In the genomic region with DNA sequence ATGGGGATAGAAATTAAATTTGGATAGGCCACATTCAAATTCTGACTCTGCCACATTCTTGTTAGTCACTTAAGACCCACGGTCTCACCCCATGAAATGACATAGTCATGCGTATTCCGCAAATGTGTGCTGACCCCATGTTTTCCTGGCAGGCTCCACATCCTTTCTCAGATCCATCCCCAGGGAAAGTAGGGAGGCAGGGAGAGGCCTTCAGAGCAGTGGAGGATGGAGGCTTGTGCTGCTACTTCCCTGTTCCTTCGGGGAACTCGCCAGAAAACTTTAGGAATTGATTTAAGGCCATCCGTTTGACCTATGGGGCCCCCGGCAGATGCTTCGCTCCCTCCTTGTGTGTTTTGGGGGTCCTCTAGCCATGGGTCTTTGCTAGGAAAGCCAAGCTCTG, we compare ENCODE assay signal across 19 mouse cellular contexts. TPM values are rescaled to one million over a fixed set of nuclear protein-coding genes. Genes with fewer than 3 reads are reported as not detected.
DNase-seq lines count a peak whose midpoint lies in the region; ATAC-seq and TF ChIP-seq lines count a peak whose summit lies in the region.
"Had no signal": no experiment of that assay in that cellular context is flagged by ENCODE, and none has a peak within 500 bp of the region (broad histone marks: within the 10 kb centered on the region; RNA-seq: fewer than 3 reads in every experiment).

No protein-coding gene starts in this region.

- peak overlapping the region; percentile 73; the same call in 1 of the 2 replicates for H3K4me2 ChIP-seq in forebrain, embryonic 14.5 days (ENCODE audit: low read length)
- H3K4me2 ChIP-seq in forebrain, embryonic 11.5 days (ENCODE audit: low read depth, low read length, severe bottlenecking) = no peak overlapping the region
- no peak overlapping the region for H3K4me2 ChIP-seq in kidney, postnatal 0 days (ENCODE audit: low read length)

- no peak for TF ChIP-seq POLR2A in olfactory bulb, adult 2 months (IDR thresholded peaks at IDR 0.05; ENCODE audit: insufficient read depth, low read depth, low read length)
- no peak for TF ChIP-seq POLR2A in cerebellum, adult 2 months (IDR thresholded peaks at IDR 0.05; ENCODE audit: borderline replicate concordance, insufficient read depth, low read length)

- no peaks in the 10 kb centered on the region for H3K9me3 ChIP-seq in forebrain, embryonic 14.5 days (replicated peaks; ENCODE audit: control insufficient read depth, low read length)
- no peaks in the 10 kb centered on the region for H3K9me3 ChIP-seq in forebrain, embryonic 11.5 days (ENCODE audit: control insufficient read depth, low read length)
- no peaks in the 10 kb centered on the region for H3K9me3 ChIP-seq in kidney, postnatal 0 days (replicated peaks; ENCODE audit: low read length)
- H3K9me3 ChIP-seq: limb, embryonic 13.5 days had no signal

- no peak overlapping the region for H3K9ac ChIP-seq in forebrain, embryonic 14.5 days (ENCODE audit: low read length)
- H3K9ac ChIP-seq in forebrain, embryonic 11.5 days (ENCODE audit: low read length) = no peak overlapping the region
- no peak overlapping the region for H3K9ac ChIP-seq in kidney, postnatal 0 days (ENCODE audit: low read depth, low read length)
- H3K9ac ChIP-seq: limb, embryonic 13.5 days; liver, postnatal 0 days had no signal

- no peak for TF ChIP-seq CTCF in layer of hippocampus, adult 2 months (conservative IDR thresholded peaks at IDR 0.05)
- TF ChIP-seq CTCF in kidney, postnatal 0 days (IDR thresholded peaks at IDR 0.05; ENCODE audit: low read depth) = no peak
- no peak for TF ChIP-seq CTCF in olfactory bulb, adult 2 months (IDR thresholded peaks at IDR 0.05; ENCODE audit: insufficient read depth, low read depth, low read length)
- no peak for TF ChIP-seq CTCF in cerebellum, adult 2 months (IDR thresholded peaks at IDR 0.05; ENCODE audit: borderline replicate concordance, insufficient read depth, low read depth, low read length)

- no peak for DNase-seq in forebrain, embryonic 14.5 days (ENCODE audit: low spot score)
- no peak for DNase-seq in forebrain, embryonic 11.5 days (ENCODE audit: low spot score)
- DNase-seq in layer of hippocampus, adult 2 months (ENCODE audit: low spot score in 2 of 2) = no peak
- DNase-seq in layer of hippocampus, postnatal 10 days (ENCODE audit: low spot score in 2 of 2) = no peak
- DNase-seq in kidney, postnatal 0 days (ENCODE audit: low spot score) = peak; percentile 61
- DNase-seq in cerebellum, adult 2 months = no peak
- DNase-seq in urinary bladder, postnatal 10 days (ENCODE audit: low spot score) = no peak
- DNase-seq: cerebellum, adult 18-20 months; embryo, embryonic 11 days; heart, postnatal 14 days; liver, postnatal 0 days; lung, postnatal 36 days; right cerebral cortex, postnatal 25 days had no signal

- H3K36me3 ChIP-seq in forebrain, embryonic 14.5 days (ENCODE audit: control insufficient read depth, insufficient read depth, low read length) = no peaks in the 10 kb centered on the region
- H3K36me3 ChIP-seq in forebrain, embryonic 11.5 days (ENCODE audit: control insufficient read depth, insufficient read depth, low read length) = no peaks in the 10 kb centered on the region
- no peaks in the 10 kb centered on the region for H3K36me3 ChIP-seq in kidney, postnatal 0 days (ENCODE audit: insufficient read depth, low read length)
- H3K36me3 ChIP-seq: limb, embryonic 13.5 days had no signal

- no peak overlapping the region for H3K27ac ChIP-seq in forebrain, embryonic 14.5 days (ENCODE audit: low read depth, low read length)
- no peak overlapping the region for H3K27ac ChIP-seq in forebrain, embryonic 11.5 days (ENCODE audit: low read depth, low read length)
- no peak overlapping the region; the same call in 1 of the 2 replicates for H3K27ac ChIP-seq in layer of hippocampus, adult 2 months
- no peak overlapping the region for H3K27ac ChIP-seq in kidney, postnatal 0 days
- H3K27ac ChIP-seq in olfactory bulb, adult 2 months (ENCODE audit: insufficient read depth, low read depth, low read length) = no peak overlapping the region
- H3K27ac ChIP-seq in cerebellum, adult 2 months (ENCODE audit: insufficient read depth, low read length) = no peak overlapping the region
- H3K27ac ChIP-seq: heart, adult 2 months; limb, embryonic 13.5 days had no signal

- H3K4me1 ChIP-seq in forebrain, embryonic 14.5 days (ENCODE audit: control insufficient read depth, insufficient read depth, low read length) = 0 out of 2 replicates have a peak, but pooled peaks cover 4% of the 10 kb centered on the region
- H3K4me1 ChIP-seq in forebrain, embryonic 11.5 days (replicated peaks; ENCODE audit: control insufficient read depth, insufficient read depth, low read length) = peaks cover 5% of the 10 kb centered on the region; the same call in 1 of the 2 replicates
- peaks cover 11% of the 10 kb centered on the region; the same call in 1 of the 2 replicates for H3K4me1 ChIP-seq in kidney, postnatal 0 days (replicated peaks; ENCODE audit: insufficient read depth, low read length)
- H3K4me1 ChIP-seq in olfactory bulb, adult 2 months (ENCODE audit: control insufficient read depth, insufficient read depth, low read length) = peaks cover 19% of the 10 kb centered on the region
- H3K4me1 ChIP-seq in cerebellum, adult 2 months (ENCODE audit: control insufficient read depth, insufficient read depth, low read length) = peaks cover 11% of the 10 kb centered on the region

- no peak overlapping the region for H3K4me3 ChIP-seq in forebrain, embryonic 14.5 days (ENCODE audit: low read depth, low read length)
- no peak overlapping the region for H3K4me3 ChIP-seq in forebrain, embryonic 11.5 days (ENCODE audit: low read depth, low read length)
- peak overlapping the region; percentile 83 for H3K4me3 ChIP-seq in layer of hippocampus, adult 2 months
- no peak overlapping the region for H3K4me3 ChIP-seq in kidney, postnatal 0 days (replicated peaks; ENCODE audit: low read depth, low read length)
- H3K4me3 ChIP-seq in olfactory bulb, adult 2 months (ENCODE audit: insufficient read depth, low read depth, low read length) = 0 out of 2 replicates have a peak overlapping the region, but pooled peaks have one; percentile 7
- no peak overlapping the region for H3K4me3 ChIP-seq in cerebellum, adult 2 months (replicated peaks; ENCODE audit: insufficient read depth, low read depth, low read length)
- H3K4me3 ChIP-seq: erythroblast, embryonic 14.5 days; heart, adult 2 months; limb, embryonic 13.5 days had no signal

- 90% methylated on average over 8 of the region's 8 CpGs for WGBS in forebrain, embryonic 14.5 days
- 88% methylated on average over 8 of the region's 8 CpGs for WGBS in forebrain, embryonic 11.5 days
- 23% methylated on average over 8 of the region's 8 CpGs for WGBS in kidney, postnatal 0 days
- 82% methylated on average over 8 of the region's 8 CpGs for WGBS in olfactory bulb, adult 2 months
- WGBS in cerebellum, adult 2 months = 93% methylated on average over 8 of the region's 8 CpGs

- no peak for ATAC-seq in forebrain, embryonic 14.5 days
- ATAC-seq in forebrain, embryonic 11.5 days (replicated peaks; ENCODE audit: low FRiP score) = no peak
- ATAC-seq in kidney, postnatal 0 days (replicated peaks; ENCODE audit: low FRiP score, low read depth) = no peak
- ATAC-seq: liver, postnatal 0 days; Patski had no signal

- no peaks in the 10 kb centered on the region; the same call in 1 of the 2 replicates for H3K27me3 ChIP-seq in forebrain, embryonic 14.5 days (replicated peaks; ENCODE audit: control insufficient read depth, insufficient read depth, low read length)
- peaks cover 9% of the 10 kb centered on the region for H3K27me3 ChIP-seq in forebrain, embryonic 11.5 days (ENCODE audit: control insufficient read depth, insufficient read depth, low read length)
- H3K27me3 ChIP-seq in kidney, postnatal 0 days (ENCODE audit: insufficient read depth, low read length) = peaks cover 11% of the 10 kb centered on the region; the same call in 1 of the 2 replicates
- no peaks in the 10 kb centered on the region; the same call in 1 of the 2 replicates for H3K27me3 ChIP-seq in cerebellum, adult 2 months (ENCODE audit: control insufficient read depth, insufficient read depth, low read length)

RNA-seq across cellular contexts. Expression of gene Lrfn2, which starts 3.0 kb away (rescaled TPM):
- polyA plus RNA-seq in forebrain, embryonic 14.5 days (2014; fragmentation: Nextera tagmentation; extraction: Ambion mirVana) = 3.5 and 5.2 TPM in 2 replicates
- 1.0 and 1.1 TPM in 2 replicates for polyA plus RNA-seq in forebrain, embryonic 11.5 days (2014; fragmentation: Nextera tagmentation; extraction: Ambion mirVana)
- 10 to 100 TPM; 40.3 to 42.2 TPM for total RNA-seq in layer of hippocampus, adult 2 months (2021)
- 10 to 100 TPM; 38.9 to 40.7 TPM for total RNA-seq in layer of hippocampus, postnatal 10 days (2021)
- polyA plus RNA-seq in kidney, postnatal 0 days (2015; fragmentation: Nextera tagmentation; extraction: Ambion mirVana) = 0.97 and 1.1 TPM in 2 replicates
- not detected in 2 replicates for polyA plus RNA-seq in olfactory bulb, adult 2 months (2012; ENCODE audit: insufficient read depth, insufficient read length, low replicate concordance, missing spikeins)
- 2.1 and 3.1 TPM in 2 replicates for polyA plus RNA-seq in cerebellum, adult 2 months (2012; rRNA removed)
- total RNA-seq: monocyte, adult 5-6 weeks had no signal
- polyA plus RNA-seq: erythroblast, embryonic 14.5 days; liver, postnatal 0 days; Patski had no signal

Comparison
In these comparisons a context has a peak if more than half of its experiments do, and no peak if none do; other contexts are left out.
1. H3K4me3 ChIP-seq: peak in layer of hippocampus, adult 2 months (single experiment) and olfactory bulb, adult 2 months (single experiment); none in forebrain, embryonic 14.5 days (single experiment), forebrain, embryonic 11.5 days (single experiment), kidney, postnatal 0 days (single experiment) and cerebellum, adult 2 months (single experiment).